Mouse (Mus musculus) adrenal gland, postnatal 36 days (tissue): ENCODE data around the gene Haghl. TPM values are rescaled to one million over a fixed set of nuclear protein-coding genes. Genes with fewer than 3 reads are reported as not detected.
A peak's percentile ranks its signal among the peaks of the same experiment; 100 is the strongest.
"Not testable (repeated sequence)": the region's sequence is repeated elsewhere in the genome, so short reads cannot be mapped to it uniquely, and the experiment has no call there.

Experiments used
- DNase-seq, 2 experiments: peaks; one replicate each; pipeline ENCODE4 v3.0.0; 2021; ENCODE audit warnings: mixed read lengths in 1 of 2
- microRNA-seq: library from miRNA; unstranded; fragments of <30 nt; microRNA quantifications from one replicate; pipeline ENCODE4 v1.2.0, GENCODE M21; 2021
- total RNA-seq, 2 experiments: library from RNA; stranded (reverse); gene quantifications; 2 replicates each; pipeline ENCODE4 v1.2.3; 2021

The Haghl gene
- total RNA-seq, 2 experiments from 2014 or later = 17.6 to 32.8 TPM

GRCm38 (mm10) chr17:25744311-25744710 lies 41.2 kb downstream of the Haghl start:
- peak; percentile 24 to 33 for DNase-seq

GRCm38 (mm10) chr17:25743831-25744230 lies 41.6 kb downstream of the Haghl start:
- peak; percentile 80 to 85 for DNase-seq

GRCm38 (mm10) chr17:25741471-25741870 lies 44.0 kb downstream of the Haghl start:
- DNase-seq = not testable (repeated sequence)

- DNase-seq = no peak
Measured at GRCm38 (mm10) chr17:25738861-25739260, 46.6 kb downstream of the Haghl start.

GRCm38 (mm10) chr17:25735745-25736144 lies 49.7 kb downstream of the Haghl start, which contains the start of gene Mslnl:
Gene Mslnl (plus strand): TSS chr17:25736042.
- DNase-seq = no peak

- DNase-seq = peak; percentile 35 to 37
Measured at GRCm38 (mm10) chr17:25735246-25735645, 50.2 kb downstream of the Haghl start.

- peak; percentile 89 to 91 for DNase-seq
Measured at GRCm38 (mm10) chr17:25732082-25732481, 53.4 kb downstream of the Haghl start.

Small RNA genes lying within 50 kb of the gene (microRNA-seq; reads per million reads assigned to microRNA genes)
- gene Gm25083 (not detected), gene Mir3082 (2.0 reads per million), gene Mir6966 (not detected)

Other genes with a start within 250 kb of the Haghl start
- gene Sox8, start 215.0 kb downstream of the Haghl start, total RNA-seq = 1 to 10 TPM; 1.3 to 2.5 TPM
- 10 to 100 TPM; 29.6 to 37.9 TPM for gene Lmf1, start 206.6 kb downstream of the Haghl start, total RNA-seq
- gene Gng13, start 68.5 kb downstream of the Haghl start, total RNA-seq = 1 to 10 TPM; 1.7 to 2.3 TPM
- 1 to 10 TPM; 3.6 to 4.0 TPM for gene Chtf18, start 58.3 kb downstream of the Haghl start, total RNA-seq
- 10 to 100 TPM; 12.5 to 13.4 TPM for gene Rpusd1, start 58.0 kb downstream of the Haghl start, total RNA-seq
- not detected for gene Mslnl, start 49.6 kb downstream of the Haghl start, total RNA-seq
- gene Msln, start 31.3 kb downstream of the Haghl start, total RNA-seq = 1 to 10 TPM; 5.5 to 8.2 TPM
- 10 to 100 TPM; 26.0 to 31.0 TPM for gene Narfl, start 11.9 kb downstream of the Haghl start, total RNA-seq
- gene Ccdc78, start 907 bp upstream of the Haghl start, total RNA-seq = not detected
- 10 to 100 TPM; 76.7 to 85.4 TPM for gene Fam173a, start 7.2 kb upstream of the Haghl start, total RNA-seq
- not detected for gene AC134908.4, start 10.0 kb upstream of the Haghl start, total RNA-seq
- gene Metrn, start 11.5 kb upstream of the Haghl start, total RNA-seq = 10 to 100 TPM; 24.5 to 27.7 TPM
- gene Fbxl16, start 23.4 kb upstream of the Haghl start, total RNA-seq = 10 to 100 TPM; 19.4 to 34.2 TPM
- 10 to 100 TPM; 16.6 to 20.8 TPM for gene Wdr24, start 38.0 kb upstream of the Haghl start, total RNA-seq
- 10 to 100 TPM; 87.8 to 93.9 TPM for gene Jmjd8, start 43.2 kb upstream of the Haghl start, total RNA-seq
- gene Stub1, start 47.7 kb upstream of the Haghl start, total RNA-seq = 100 to 1,000 TPM; 167 to 173 TPM
- gene Rhbdl1, start 51.6 kb upstream of the Haghl start, total RNA-seq = 10 to 100 TPM; 17.4 to 20.3 TPM
- 10 to 100 TPM in 1 of 2 experiments, 1 to 10 TPM in 1; 9.5 to 13.3 TPM for gene Gm20683, start 56.1 kb upstream of the Haghl start, total RNA-seq
- gene Rhot2, start 59.2 kb upstream of the Haghl start, total RNA-seq = 100 to 1,000 TPM in 1 of 2 experiments, 10 to 100 TPM in 1; 97.2 to 104 TPM
- 10 to 100 TPM; 12.9 to 15.6 TPM for gene Wdr90, start 75.8 kb upstream of the Haghl start, total RNA-seq
- 100 to 1,000 TPM; 340 to 398 TPM for gene Mcrip2, start 83.1 kb upstream of the Haghl start, total RNA-seq
- gene Mettl26, start 89.4 kb upstream of the Haghl start, total RNA-seq = 100 to 1,000 TPM; 106 to 124 TPM
- gene Wfikkn1, start 95.2 kb upstream of the Haghl start, total RNA-seq = 1 to 10 TPM in 1 of 2 experiments, under 1 TPM in 1; 0.99 to 1.2 TPM
- gene Rab40c, start 134.1 kb upstream of the Haghl start, total RNA-seq = 10 to 100 TPM; 20.6 to 46.0 TPM
- 100 to 1,000 TPM in 1 of 2 experiments, 10 to 100 TPM in 1; 96.8 to 117 TPM for gene Pigq, start 159.3 kb upstream of the Haghl start, total RNA-seq
- gene Nhlrc4, start 159.3 kb upstream of the Haghl start, total RNA-seq = not detected
- not detected for gene A930017K11Rik, start 166.9 kb upstream of the Haghl start, total RNA-seq
- 10 to 100 TPM; 16.7 to 23.8 TPM for gene Capn15, start 200.1 kb upstream of the Haghl start, total RNA-seq